Mouse (Mus musculus) forebrain, embryonic 11.5 days (tissue): ENCODE measurements at regions not wholly inside any gene's neighbourhood (a gene's known extent, or its start where the extent isn't known, plus 50 kb on each side); places are given as distances from the start of the nearest gene placed in this dataset.

Experiments
- ATAC-seq: fragments of 200-750 bp; cut with Nextera tagmentation; replicated peaks from 2 replicates; pipeline ENCODE4 v1.8.0; 2017; ENCODE audit warnings: moderate TSS enrichment; ENCODE audit not compliant: low FRiP score
- DNase-seq: peaks from one replicate; pipeline ENCODE4 v3.0.0-alpha.2; 2017; ENCODE audit warnings: low spot score
- H3K27ac ChIP-seq: fragments of 300-500 bp; sonication (generic); 2 replicates; pipeline ENCODE4 v1.5.1; 2014; ENCODE audit warnings: low read depth, low read length
- H3K27me3 ChIP-seq: fragments of 300-500 bp; sonication (generic); 2 replicates; pipeline ENCODE4 v1.6.1; 2014; ENCODE audit warnings: mild to moderate bottlenecking, low read length, mixed read lengths; ENCODE audit not compliant: control insufficient read depth, insufficient read depth
- H3K36me3 ChIP-seq: fragments of 300-500 bp; sonication (generic); 2 replicates; pipeline ENCODE4 v1.6.1; 2014; ENCODE audit warnings: mild to moderate bottlenecking, low read length, moderate library complexity, mixed read lengths; ENCODE audit not compliant: control insufficient read depth, insufficient read depth
- H3K4me1 ChIP-seq: fragments of 300-500 bp; sonication (generic); replicated peaks from 2 replicates; pipeline ENCODE4 v1.6.1; 2014; ENCODE audit warnings: low read length, mixed read lengths; ENCODE audit not compliant: control insufficient read depth, insufficient read depth
- H3K4me2 ChIP-seq: fragments of 300-500 bp; sonication (generic); 2 replicates; pipeline ENCODE4 v1.6.1; 2014; ENCODE audit warnings: low read depth, mild to moderate bottlenecking, low read length, moderate library complexity, mixed read lengths; ENCODE audit not compliant: severe bottlenecking
- H3K4me3 ChIP-seq: fragments of 300-500 bp; sonication (generic); 2 replicates; pipeline ENCODE4 v1.5.1; 2014; ENCODE audit warnings: low read depth, low read length
- H3K9ac ChIP-seq: fragments of 300-500 bp; sonication (generic); 2 replicates; pipeline ENCODE4 v1.6.1; 2014; ENCODE audit warnings: low read length
- H3K9me3 ChIP-seq: fragments of 300-500 bp; sonication (generic); 2 replicates; pipeline ENCODE4 v1.6.1; 2016; ENCODE audit warnings: low read length, mixed read lengths; ENCODE audit not compliant: control insufficient read depth
- WGBS: fragments of 180-500 bp; shearing (Covaris S2); extraction: QIAGEN DNeasy Blood & Tissue Kit; methylation state at CpG from one replicate; pipeline ENCODE4 v1.1.7; 2014; 5-methylcytosine and 5-hydroxymethylcytosine counted together

DNA sequence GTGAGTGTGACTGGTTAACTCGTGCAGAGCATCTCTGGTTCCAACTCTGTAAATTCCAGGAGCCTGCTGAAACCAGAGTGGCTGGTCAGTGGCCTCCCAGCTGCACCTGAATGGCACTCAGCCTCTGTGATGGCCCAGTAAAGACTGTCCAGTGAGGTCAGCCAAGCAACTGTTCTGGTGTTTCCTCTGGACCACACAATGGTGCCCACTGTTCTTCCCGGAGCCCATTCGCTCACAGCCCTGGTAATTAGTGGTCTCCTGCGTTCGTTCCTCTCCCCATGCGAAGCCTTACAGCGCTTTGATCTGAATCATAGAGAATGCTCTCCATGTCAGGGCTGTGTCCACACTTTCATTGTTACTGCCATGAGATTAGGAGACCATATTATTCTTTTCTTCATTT is 75.5 kb downstream of the Enkur start:
- H3K9ac ChIP-seq, result no peak overlapping the region
- DNase-seq (no peak), ATAC-seq (no peak)
- WGBS, result 46% methylated on average over 7 of the region's 7 CpGs
- H3K36me3 ChIP-seq, result no peaks in the 10 kb centered on the region
- H3K4me3 ChIP-seq, result no peak overlapping the region
- no peak overlapping the region for H3K4me2 ChIP-seq
- H3K27me3 ChIP-seq, result no peaks in the 10 kb centered on the region
- no peaks in the 10 kb centered on the region for H3K9me3 ChIP-seq
- H3K27ac ChIP-seq, result no peak overlapping the region
- H3K4me1 ChIP-seq, result no peaks in the 10 kb centered on the region

- WGBS, result 86% methylated on average over 1 of the region's 1 CpGs
Observed at GRCm38 (mm10) chr2:21126531-21126930, 78.6 kb downstream of the Enkur start.

DNA sequence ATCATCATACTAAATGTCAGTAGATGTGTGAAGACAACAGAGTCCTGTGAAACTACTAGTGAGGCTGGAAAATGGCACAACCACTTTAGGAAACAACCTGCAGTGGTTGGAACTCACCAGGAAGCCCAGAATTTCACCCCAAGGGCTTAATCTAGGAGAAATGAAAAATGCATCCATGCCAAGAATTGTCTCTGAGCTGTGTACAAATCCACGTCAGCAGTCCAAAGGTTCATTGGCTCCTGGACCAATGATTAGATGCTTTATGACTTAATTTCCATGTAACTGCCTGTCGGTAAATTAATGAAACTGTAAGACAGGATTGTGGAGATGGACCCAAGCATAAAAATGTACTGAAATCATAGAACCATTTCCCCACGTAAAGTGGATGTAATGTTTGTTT is 82.7 kb downstream of the Enkur start:
- H3K27ac ChIP-seq, result no peak overlapping the region
- H3K9ac ChIP-seq, result no peak overlapping the region
- no peaks in the 10 kb centered on the region for H3K4me1 ChIP-seq
- H3K36me3 ChIP-seq, result no peaks in the 10 kb centered on the region
- H3K27me3 ChIP-seq, result no peaks in the 10 kb centered on the region
- H3K9me3 ChIP-seq, result no peaks in the 10 kb centered on the region
- ATAC-seq (no peak), DNase-seq (no peak)
- no peak overlapping the region for H3K4me3 ChIP-seq
- no peak overlapping the region for H3K4me2 ChIP-seq
- 93% methylated on average over 3 of the region's 3 CpGs for WGBS

More at GRCm38 (mm10) chr2:21126531-21126930, 78.6 kb downstream of the Enkur start:
- no peak overlapping the region for H3K27ac ChIP-seq
- ATAC-seq (no peak), DNase-seq (no peak)
- H3K9me3 ChIP-seq, result no peaks in the 10 kb centered on the region
- no peak overlapping the region for H3K9ac ChIP-seq
- H3K4me3 ChIP-seq, result no peak overlapping the region
- H3K4me1 ChIP-seq, result no peaks in the 10 kb centered on the region
- no peaks in the 10 kb centered on the region for H3K27me3 ChIP-seq
- no peak overlapping the region for H3K4me2 ChIP-seq
- no peaks in the 10 kb centered on the region for H3K36me3 ChIP-seq

GRCm38 (mm10) chr2:21121663-21122062 is 83.5 kb downstream of the Enkur start:
- H3K4me3 ChIP-seq, result no peak overlapping the region
- no peak overlapping the region for H3K27ac ChIP-seq
- no peaks in the 10 kb centered on the region for H3K27me3 ChIP-seq
- 94% methylated on average over 1 of the region's 1 CpGs for WGBS
- H3K9me3 ChIP-seq, result no peaks in the 10 kb centered on the region
- H3K36me3 ChIP-seq, result no peaks in the 10 kb centered on the region
- no peak overlapping the region for H3K4me2 ChIP-seq
- H3K9ac ChIP-seq, result no peak overlapping the region
- ATAC-seq (no peak), DNase-seq (no peak)
- no peaks in the 10 kb centered on the region for H3K4me1 ChIP-seq

GRCm38 (mm10) chr2:21116817-21117216 is 88.3 kb downstream of the Enkur start:
- H3K27me3 ChIP-seq, result no peaks in the 10 kb centered on the region
- no peaks in the 10 kb centered on the region for H3K9me3 ChIP-seq
- no peak overlapping the region for H3K4me3 ChIP-seq
- H3K36me3 ChIP-seq, result no peaks in the 10 kb centered on the region
- ATAC-seq (no peak), DNase-seq (no peak)
- WGBS, result 88% methylated on average over 5 of the region's 5 CpGs
- no peak overlapping the region for H3K4me2 ChIP-seq
- H3K4me1 ChIP-seq, result no peaks in the 10 kb centered on the region
- H3K27ac ChIP-seq, result no peak overlapping the region
- H3K9ac ChIP-seq, result no peak overlapping the region

- no peaks in the 10 kb centered on the region for H3K27me3 ChIP-seq
- DNase-seq, result no peak
- WGBS, result 86% methylated on average over 1 of the region's 1 CpGs
Observed at GRCm38 (mm10) chr2:21111527-21111926, 93.6 kb downstream of the Enkur start.

DNA sequence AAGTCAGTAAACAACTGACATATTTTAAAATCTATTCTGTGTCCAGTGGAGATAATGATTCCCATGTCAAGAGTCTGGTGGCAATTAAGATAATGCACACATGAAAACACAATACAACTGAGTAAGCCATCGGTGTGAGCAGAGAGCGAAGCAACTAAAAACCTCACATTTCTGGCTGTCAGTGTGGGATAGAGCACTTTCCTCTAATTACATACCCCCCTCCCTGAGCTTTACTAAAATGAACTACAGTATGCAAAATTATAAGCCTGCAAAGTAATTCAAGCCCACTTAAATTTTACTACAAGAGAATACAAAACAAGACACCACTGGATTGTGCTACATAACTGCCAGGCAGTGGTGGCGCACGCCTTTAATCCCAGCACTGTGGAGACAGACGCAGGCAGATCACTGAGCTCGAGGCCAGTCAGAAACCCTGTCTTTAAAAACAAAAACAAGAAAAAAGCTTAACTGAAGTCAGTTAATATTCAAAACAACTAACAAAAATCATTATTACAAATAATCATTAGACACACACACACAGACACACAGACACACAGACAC is 104.8 kb downstream of the Enkur start:
- no peak overlapping the region for H3K9ac ChIP-seq
- ATAC-seq, result no peak
- no peak overlapping the region for H3K4me3 ChIP-seq

More at GRCm38 (mm10) chr2:21111527-21111926, 93.6 kb downstream of the Enkur start:
- no peak for ATAC-seq
- Histone ChIP-seq H3K9me3 (no peaks in the 10 kb centered on the region), H3K9ac (no peak overlapping the region), H3K4me3 (no peak overlapping the region), H3K36me3 (no peaks in the 10 kb centered on the region), H3K4me1 (no peaks in the 10 kb centered on the region), H3K27ac (no peak overlapping the region), H3K4me2 (no peak overlapping the region)

DNA sequence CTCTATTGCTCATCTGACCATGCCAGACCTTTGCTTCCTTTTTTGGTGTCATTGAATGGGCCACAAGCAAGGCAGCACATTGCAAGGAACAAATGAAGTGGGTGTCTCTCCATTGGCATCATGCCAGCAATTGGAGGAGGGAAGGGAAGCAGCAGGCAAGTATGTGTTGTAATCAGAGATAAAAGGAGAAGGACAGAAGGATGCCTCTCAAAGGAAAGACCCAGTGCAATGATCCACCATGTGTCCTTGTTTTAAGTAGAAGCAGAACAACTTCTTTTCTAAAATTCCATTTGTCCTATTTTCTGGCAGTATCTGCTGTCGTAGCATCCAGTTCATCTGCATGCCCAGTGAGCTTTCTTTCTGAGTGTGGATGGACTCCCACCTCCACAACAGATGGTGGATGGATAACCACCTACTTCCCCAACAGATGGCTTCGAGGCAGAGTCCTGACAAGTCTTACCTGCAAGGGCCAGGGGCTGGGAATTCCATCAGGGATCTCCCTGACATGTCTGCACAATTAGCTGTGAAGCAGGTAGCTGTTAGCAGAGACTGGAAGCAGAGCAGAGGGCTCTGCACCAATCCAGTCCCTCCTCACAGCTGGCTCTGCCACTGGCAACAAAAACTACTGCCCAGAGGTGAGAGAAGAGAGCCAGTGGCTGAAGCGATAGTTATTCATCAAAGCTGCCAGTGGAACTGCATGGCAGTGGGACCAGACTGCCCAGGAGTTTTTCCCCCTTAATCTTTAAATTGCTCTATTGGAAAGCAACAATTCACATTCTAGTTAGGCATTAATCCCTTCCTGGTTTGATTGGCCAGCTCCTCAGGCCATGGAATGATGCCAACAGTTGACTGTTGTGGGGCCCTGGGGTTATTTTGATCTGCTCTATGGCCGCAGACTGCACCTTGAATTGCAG is 113.8 kb downstream of the Enkur start:
- no peak overlapping the region for H3K4me2 ChIP-seq
- no peak overlapping the region for H3K4me3 ChIP-seq
- no peaks in the 10 kb centered on the region for H3K27me3 ChIP-seq
- no peaks in the 10 kb centered on the region for H3K36me3 ChIP-seq
- no peak overlapping the region for H3K9ac ChIP-seq
- DNase-seq (no peak), ATAC-seq (peak; percentile 71; the same call in 1 of the 2 replicates)
- no peak overlapping the region for H3K27ac ChIP-seq
- 65% methylated on average over 4 of the region's 4 CpGs for WGBS
- H3K9me3 ChIP-seq, result no peaks in the 10 kb centered on the region
- peaks cover 3% of the 10 kb centered on the region; the same call in 1 of the 2 replicates for H3K4me1 ChIP-seq

More for the DNA sequence above, 104.8 kb downstream of the Enkur start:
- H3K27ac ChIP-seq, result no peak overlapping the region
- no peak for DNase-seq
- no peaks in the 10 kb centered on the region for H3K36me3 ChIP-seq
- H3K4me2 ChIP-seq, result no peak overlapping the region
- H3K27me3 ChIP-seq, result no peaks in the 10 kb centered on the region
- no peaks in the 10 kb centered on the region for H3K9me3 ChIP-seq
- 82% methylated on average over 6 of the region's 6 CpGs for WGBS
- no peaks in the 10 kb centered on the region for H3K4me1 ChIP-seq
